Mouse (Mus musculus) G1E (cell line): ENCODE data around the gene C8b.

Experiments used
- CTCF ChIP-seq: IDR thresholded peaks from 2 replicates; pipeline ENCODE4 v1.5.1; 2012; ENCODE audit warnings: low read depth, low read length, inconsistent platforms, mixed read lengths
- GATA1 ChIP-seq: IDR thresholded peaks from 2 replicates; pipeline ENCODE4 v1.6.1; 2012; ENCODE audit warnings: borderline replicate concordance, low read length, inconsistent platforms, mixed read lengths

GRCm38 (mm10) chr4:104828939-104829338 is 62.8 kb downstream of the C8b start:
- no peak for TF ChIP-seq CTCF
- no peak for TF ChIP-seq GATA1
